Mouse (Mus musculus) central nervous system, embryonic 14 days (tissue): ENCODE measurements around the gene Actg2. TPM values are rescaled to one million over a fixed set of nuclear protein-coding genes. Genes with fewer than 3 reads are reported as not detected.

ENCODE experiments used
- polyA plus RNA-seq: library from polyadenylated mRNA; depleted of rRNA; stranded (reverse); fragments of >200 nt; gene quantifications from 2 replicates; pipeline ENCODE4 v1.2.3, GENCODE M21; 2012; rRNA removed

Actg2 gene
- 2.4 and 3.4 TPM in 2 replicates for polyA plus RNA-seq

GRCm38 (mm10) chr6:83536028-83536794, at the start of gene Actg2:
Actg2 (minus strand) TSS chr6:83536265.

GRCm38 (mm10) chr6:83572671-83573070, 36.6 kb upstream of the Actg2 start, which contains the start of gene Stambp:
Stambp (minus strand) TSS chr6:83572729.

GRCm38 (mm10) chr6:83506258-83507167, 29.6 kb downstream of the Actg2 start, which contains the start of gene Dguok:
Dguok (minus strand) TSS chr6:83506969.

Other genes starting within 250 kb of the Actg2 start
- 18.8 and 20.9 TPM in 2 replicates for gene Mthfd2, start 210.4 kb downstream of the Actg2 start, polyA plus RNA-seq
- gene Mob1a, start 210.2 kb downstream of the Actg2 start, polyA plus RNA-seq, result 28.4 and 29.6 TPM in 2 replicates
- 35.8 and 40.1 TPM in 2 replicates for gene Bola3, start 187.1 kb downstream of the Actg2 start, polyA plus RNA-seq
- gene Tet3, start 77.2 kb downstream of the Actg2 start, polyA plus RNA-seq, result 25.2 and 26.2 TPM in 2 replicates
- 80.3 and 85.4 TPM in 2 replicates for gene Dguok, start 29.3 kb downstream of the Actg2 start, polyA plus RNA-seq
- gene Stambp, start 36.5 kb upstream of the Actg2 start, polyA plus RNA-seq, result 34.2 and 34.6 TPM in 2 replicates
- gene Clec4f, start 119.9 kb upstream of the Actg2 start, polyA plus RNA-seq, result not detected in 2 replicates
- gene Cd207, start 141.6 kb upstream of the Actg2 start, polyA plus RNA-seq, result not detected in 2 replicates
- 0.07 and 0.13 TPM in 2 replicates for gene Vax2, start 175.0 kb upstream of the Actg2 start, polyA plus RNA-seq
- gene Atp6v1b1, start 206.7 kb upstream of the Actg2 start, polyA plus RNA-seq, result 0.17 and 0.38 TPM in 2 replicates
- not detected in 2 replicates for gene Ankrd53, start 226.4 kb upstream of the Actg2 start, polyA plus RNA-seq
- 51.3 and 57.1 TPM in 2 replicates for gene Tex261, start 239.5 kb upstream of the Actg2 start, polyA plus RNA-seq